Mouse (Mus musculus): Measurements from ENCODE around the gene Cmpk2.
A peak's percentile ranks its signal among the peaks of the same experiment; 100 is the strongest.
"Not testable (repeated sequence)": the region's sequence is repeated elsewhere in the genome, so short reads cannot be mapped to it uniquely, and the experiment has no call there.

Cmpk2 gene

DNA sequence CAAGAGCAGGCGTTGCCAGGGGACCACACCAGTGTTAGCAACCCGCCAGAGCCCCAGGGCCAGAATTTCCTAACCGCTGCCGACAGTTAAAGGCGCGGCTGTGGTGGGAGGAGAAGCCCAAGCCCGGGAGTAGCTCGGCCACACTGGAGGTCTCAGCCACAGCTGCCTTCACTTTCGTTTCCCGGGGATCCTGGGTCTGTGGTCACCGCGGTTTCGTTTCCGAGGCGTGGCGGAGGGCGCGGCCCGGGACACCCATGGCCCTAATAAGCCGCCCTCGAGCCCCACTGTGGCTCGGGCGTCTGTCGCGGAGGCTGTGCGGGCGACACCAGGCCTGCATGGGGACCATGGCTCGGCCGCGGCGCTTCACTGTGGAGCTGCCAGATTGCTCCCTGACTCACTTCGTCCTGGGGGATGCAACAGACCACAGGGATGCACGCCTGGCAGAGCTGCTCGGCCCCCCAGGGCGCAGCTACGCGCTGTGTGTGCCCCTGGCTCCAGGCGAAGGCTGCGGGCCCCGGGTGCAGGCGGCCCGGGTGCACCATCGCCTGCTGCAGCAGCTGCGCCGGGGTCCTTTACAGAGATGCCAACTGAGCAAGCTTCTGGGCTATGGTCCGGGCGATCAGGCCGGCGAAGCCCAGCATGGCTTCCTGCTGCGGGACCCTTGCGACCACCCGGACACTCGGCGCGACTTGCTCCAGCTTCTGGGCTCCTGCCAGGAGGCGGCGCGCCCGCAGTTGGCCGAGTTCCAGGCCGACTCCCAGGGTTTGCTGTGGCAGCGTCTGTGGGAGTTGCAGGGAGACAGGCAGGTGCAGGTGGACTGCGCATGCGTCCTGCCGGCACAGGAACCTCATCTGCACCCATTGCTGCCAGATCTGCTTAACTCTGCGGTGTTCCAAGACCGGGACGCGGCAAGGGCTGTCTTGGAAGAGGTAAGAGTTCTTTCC lies at the start of gene Cmpk2:
Cmpk2 (plus strand) TSS at position 107 of the 944 bp plus-strand sequence.
- peak; percentile 84 for DNase-seq (ENCODE audit: low spot score)

DNA sequence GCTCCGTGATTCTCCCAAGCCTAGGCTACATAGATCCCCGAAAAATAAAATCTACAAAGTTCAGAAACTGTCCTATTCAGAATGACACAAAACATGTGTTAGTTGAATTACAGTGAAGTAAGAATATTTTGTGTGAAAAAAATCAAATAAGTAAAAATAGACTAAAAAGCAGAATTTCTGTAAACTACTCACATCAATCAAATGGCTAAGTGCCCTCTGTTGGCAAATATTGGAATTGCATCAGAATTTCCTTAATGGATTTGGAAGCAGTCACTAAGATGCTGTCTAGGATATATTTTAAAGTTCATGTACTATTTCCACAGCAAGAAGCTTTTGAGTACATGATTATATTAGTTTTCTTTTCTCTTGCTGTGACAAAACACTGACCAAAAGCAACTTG lies 44.2 kb upstream of the Cmpk2 start:
- peak; percentile 56 for DNase-seq (ENCODE audit: low spot score)

DNA sequence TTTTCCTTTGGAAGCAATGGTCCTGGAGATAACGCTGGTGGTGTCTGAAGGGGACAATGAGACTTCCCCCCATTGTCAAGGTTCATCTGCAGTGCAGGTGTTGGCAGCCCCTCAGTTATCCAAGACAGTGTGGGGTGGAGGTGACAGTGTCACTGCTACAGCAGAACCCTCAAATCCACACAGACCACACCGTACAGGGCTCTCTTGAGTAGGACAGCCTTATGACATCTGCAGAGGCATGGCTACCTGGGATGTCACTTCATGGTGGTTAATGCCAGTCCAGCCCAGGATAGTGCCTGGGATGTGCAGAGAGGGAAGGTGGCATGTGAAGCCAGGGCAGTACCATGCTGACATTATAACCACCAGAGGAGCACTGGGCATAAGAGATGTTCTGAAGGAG lies 40.2 kb upstream of the Cmpk2 start:
- not testable (repeated sequence) for DNase-seq (ENCODE audit: low spot score)

DNA sequence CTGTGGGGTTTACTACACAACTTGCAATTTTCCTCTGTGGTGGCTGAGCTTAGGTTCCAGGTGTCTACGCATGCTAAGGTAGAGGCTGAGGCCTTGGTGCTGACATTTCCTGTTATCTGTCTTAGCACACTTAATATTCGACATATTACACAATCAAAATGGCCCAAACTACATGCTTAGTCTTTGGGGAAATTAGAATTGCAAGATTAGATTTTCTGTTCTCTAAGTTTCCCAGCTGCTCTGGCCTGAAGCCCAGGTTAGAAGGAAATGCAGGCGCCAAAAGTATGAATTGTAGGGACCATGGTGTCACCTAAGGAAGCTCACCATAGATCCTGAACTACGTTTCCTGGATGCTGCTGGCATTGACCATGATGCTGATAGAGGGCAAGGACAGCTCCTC lies 32.7 kb upstream of the Cmpk2 start:
- peak; percentile 15 for DNase-seq (ENCODE audit: low spot score)

DNA sequence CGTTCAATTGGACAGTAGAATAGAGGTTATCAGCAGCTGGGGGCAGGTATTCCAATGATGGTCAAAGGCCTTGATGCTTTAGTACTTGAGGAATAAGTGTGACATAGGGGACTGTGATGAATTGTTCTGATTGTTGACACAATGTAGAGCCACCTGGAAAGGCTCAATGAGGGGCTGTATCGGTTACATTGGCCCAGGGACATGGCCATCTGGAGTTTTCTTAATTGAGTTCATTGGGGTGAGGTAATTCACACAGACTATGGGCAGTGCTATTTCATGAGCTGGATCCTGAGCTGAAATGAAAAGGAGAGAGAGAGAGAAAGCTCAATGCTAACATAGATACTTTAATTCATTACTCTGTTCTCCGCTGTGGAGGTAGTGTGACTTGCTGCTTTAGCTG lies 31.1 kb upstream of the Cmpk2 start:
- no peak for DNase-seq (ENCODE audit: low spot score)

DNA sequence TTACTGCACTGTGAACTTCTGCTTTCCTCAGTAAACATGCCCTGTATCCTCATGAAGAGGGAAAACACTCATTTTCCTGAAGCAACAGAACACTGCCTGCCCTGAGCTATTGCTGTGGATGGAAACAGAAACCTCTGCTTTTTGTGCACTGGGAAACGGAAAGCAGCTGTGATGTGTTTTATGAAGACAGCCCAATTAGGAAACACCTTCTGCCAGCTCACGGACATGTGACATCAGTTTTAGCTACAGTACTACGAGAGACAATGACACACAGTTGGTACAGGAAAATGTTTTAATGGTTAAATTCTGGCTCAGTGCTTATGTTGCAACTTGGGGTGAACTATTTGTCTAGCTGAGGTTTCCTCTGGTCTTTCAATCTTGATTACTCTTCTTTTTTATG lies 29.6 kb upstream of the Cmpk2 start:
- no peak for DNase-seq (ENCODE audit: low spot score)

DNA sequence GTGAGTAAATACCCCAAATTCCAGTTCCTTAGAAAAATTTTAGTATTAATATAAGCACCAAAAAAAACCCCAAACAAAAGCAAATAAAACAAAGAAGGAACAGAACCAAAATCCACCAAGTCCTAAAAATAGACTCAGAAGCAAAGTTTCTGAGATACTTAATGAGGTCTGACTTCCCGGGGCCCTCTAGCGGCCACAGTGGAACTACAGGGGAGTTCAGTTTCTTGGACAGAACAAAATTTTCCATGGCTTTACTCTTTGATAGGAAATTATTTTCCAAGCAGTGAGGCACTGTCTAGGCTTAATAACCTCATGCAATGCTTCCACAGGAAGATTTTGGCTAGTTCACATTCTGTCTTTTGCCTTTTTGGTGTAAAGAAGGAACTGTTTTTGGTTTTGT lies 24.9 kb upstream of the Cmpk2 start:
- DNase-seq (ENCODE audit: low spot score), result peak; percentile 75

DNA sequence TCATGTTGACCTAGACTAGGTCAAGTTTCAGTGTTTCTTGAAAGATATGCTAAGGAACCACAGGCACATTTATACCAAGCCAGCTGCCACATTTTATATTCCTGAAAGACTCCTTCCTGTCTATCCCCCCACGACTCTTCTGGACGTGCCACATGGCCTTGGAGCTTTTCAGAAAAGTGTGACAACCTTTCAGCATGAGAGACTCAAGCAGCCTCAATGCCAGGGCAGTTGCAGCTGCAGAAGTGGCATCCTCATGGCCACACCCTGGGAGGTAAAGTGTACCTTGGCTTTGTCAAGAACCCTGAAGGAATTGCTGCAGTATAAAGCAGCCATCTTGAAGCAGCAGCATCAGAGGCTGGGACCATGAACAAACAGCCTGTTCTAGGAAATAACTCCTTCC lies 24.5 kb upstream of the Cmpk2 start:
- no peak for DNase-seq (ENCODE audit: low spot score)

DNA sequence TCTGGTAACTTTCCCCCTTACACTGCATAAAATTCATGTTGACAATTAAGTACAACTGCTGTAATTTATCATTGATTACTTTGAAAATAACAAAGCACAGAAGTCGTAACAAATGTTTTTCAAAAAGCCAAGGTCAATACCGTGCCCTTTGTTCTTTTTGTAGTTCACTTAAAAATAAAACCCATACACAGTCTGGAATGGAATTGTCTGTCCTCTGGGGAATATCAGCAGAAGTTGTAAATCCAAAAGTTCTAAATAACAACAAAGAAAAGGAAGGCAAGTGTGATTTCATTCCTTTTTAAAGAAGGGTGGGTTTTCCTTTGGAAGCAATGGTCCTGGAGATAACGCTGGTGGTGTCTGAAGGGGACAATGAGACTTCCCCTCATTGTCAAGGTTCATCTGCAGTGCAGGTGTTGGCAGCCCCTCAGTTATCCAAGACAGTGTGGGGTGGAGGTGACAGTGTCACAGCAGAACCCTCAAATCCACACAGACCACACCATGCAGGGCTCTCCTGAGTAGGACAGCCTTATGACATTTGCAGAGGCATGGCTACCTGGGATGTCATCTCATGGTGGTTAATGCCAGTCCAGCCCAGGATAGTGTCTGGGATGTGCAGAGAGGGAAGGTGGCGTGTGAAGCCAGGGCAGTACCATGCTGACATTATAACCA lies 22.5 kb upstream of the Cmpk2 start:
- DNase-seq (ENCODE audit: low spot score), result no peak

DNA sequence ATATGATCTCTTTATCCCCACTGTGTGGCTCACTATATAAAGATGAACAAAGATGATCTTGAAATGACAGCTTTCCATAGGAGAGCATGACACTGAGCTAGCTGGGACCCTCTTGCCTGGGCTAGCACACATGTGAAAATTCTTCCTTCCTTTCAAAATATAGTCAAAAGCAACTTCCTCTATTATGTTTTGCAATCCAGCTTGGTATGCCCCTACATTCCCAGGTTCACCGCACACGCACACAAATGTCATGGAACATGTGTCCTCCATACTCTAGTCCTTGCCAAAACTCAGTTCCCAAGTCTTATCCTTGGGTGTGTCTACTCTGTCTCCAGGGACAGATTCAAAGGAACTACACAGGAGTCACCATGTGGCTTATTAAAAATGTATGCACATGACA lies 19.5 kb upstream of the Cmpk2 start:
- DNase-seq (ENCODE audit: low spot score), result no peak

DNA sequence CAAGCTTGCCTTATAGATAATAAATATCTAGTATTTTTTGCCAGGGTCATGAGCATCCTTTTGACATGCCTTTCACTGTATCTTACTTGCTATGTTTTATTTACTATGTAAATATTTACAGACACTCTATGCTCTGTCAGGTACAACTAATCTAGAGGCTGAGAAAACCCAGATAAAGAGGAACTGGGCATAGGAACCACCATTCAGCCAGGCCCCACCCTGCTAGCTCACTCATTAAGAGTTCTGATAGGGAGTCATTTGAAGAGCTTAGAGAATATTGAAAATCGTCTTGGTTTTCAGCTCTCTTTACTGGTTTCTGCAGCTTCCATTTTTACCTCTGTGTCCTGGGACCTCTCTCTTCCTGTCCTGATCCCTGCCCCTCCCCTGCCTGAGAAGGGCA lies 17.9 kb upstream of the Cmpk2 start:
- DNase-seq (ENCODE audit: low spot score), result no peak

DNA sequence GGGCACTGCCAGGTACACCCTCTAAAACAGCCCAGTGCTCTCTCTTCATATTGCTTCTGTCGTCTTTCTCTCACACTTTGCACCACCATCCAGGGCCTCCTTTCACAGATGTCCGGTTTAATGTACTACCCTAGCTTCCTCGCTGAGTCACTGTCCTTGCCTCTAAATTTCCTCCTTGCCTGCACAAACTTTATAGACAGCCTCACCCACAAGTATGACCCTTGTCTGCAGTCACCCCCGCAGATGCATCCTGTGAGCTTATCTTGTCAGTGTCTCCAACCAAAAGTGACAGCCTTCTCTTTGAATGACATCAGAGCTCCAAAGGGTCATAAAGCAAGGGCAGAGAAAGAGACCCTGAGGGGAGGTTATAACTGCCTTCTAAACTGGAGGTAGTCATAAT lies 16.1 kb upstream of the Cmpk2 start:
- DNase-seq (ENCODE audit: low spot score), result no peak

DNA sequence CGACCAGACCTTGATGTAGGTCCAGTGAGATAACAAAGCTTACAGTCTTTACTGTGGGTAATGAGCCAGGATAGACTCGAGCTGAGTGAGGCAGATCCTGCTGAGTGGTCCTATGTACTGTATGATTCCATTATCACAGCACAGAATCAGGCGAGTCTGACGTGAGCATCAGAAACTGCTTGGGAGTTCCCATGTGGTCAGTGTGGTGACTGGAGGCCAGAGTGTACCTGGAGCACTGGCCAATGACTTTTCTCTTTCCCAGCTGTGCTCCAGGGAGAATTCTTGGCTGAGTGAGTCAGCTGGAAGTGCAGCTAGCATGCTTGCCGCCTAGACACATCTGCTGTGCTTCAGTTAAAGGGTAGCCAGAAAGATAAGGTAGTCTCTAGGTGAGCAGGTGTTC lies 14.3 kb upstream of the Cmpk2 start:
- DNase-seq (ENCODE audit: low spot score), result no peak

DNA sequence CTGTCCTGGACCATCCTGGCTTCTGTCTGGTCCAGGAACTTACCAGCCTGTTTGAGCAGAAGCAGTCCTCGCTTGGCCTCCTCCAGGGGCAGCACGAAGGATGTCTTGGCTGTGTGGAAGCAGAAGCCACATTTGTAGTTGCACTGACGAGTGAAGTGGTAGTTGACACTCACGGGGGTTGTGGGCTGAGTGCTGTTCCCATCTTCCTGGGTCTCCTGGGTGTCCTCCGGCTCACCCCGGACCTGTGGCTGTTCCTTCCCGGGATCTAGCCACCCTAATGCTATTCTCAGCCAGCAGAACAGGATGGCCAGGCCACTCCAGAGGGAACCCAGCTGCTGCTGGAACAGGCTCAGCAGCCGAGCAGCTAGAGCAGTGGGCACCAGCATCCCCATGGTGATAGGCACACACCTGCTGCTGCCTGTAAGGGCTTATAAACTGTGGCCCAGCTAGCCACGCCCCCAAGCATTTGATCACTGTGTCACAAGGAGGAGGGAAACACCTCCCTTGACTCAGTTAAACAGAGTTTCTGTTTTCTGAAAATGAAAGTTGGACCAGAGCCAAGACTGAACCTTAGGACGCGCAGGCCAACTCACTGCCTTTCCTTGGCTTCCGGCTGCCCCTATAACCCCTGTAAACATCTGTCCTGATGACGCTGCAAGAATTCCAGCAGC lies 12.8 kb upstream of the Cmpk2 start, which contains the start of gene Rsad2:
Rsad2 (minus strand) TSS at position 425 of the 671 bp plus-strand sequence.
- DNase-seq (ENCODE audit: low spot score), result peak; percentile 84

DNA sequence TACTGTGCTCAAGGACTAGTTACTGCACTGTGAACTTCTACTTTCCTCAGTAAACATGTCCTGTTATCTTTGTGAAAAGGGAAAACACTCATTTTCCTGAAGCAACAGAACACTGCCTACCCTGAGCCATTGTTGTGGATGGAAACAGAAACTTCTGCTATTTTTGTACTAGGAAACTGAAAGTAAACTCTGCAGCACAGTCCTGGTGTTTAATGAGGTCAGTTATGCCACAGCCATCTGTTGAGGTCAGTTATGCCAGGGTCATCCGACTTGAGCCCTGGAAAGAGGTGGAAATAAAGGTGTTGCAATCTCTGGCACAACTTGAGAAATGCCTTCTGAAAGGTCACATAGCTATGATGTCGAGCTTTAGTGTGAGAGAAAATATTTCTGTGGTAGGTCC lies 8.9 kb upstream of the Cmpk2 start:
- peak; percentile 66 for DNase-seq (ENCODE audit: low spot score)

DNA sequence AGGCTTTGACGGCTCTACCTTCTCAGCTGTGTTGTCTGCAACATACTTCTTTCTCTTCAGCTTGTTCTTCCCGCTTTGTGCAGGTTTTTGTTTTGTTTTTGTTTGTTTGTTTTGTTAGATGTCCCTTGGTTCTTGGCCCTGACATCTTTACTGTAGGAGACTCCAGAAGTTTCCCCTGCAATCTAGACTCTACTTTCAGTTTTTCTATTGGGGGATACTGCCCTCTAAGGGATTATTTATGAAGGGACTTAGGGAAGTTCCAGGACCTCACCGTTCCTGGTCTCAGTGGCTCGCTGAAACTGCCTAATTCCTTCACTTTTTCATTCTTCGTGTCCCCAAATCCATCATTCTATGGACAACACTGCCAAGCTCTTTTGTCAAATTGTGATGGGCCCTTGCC lies 3.4 kb upstream of the Cmpk2 start:
- DNase-seq (ENCODE audit: low spot score), result no peak

DNA sequence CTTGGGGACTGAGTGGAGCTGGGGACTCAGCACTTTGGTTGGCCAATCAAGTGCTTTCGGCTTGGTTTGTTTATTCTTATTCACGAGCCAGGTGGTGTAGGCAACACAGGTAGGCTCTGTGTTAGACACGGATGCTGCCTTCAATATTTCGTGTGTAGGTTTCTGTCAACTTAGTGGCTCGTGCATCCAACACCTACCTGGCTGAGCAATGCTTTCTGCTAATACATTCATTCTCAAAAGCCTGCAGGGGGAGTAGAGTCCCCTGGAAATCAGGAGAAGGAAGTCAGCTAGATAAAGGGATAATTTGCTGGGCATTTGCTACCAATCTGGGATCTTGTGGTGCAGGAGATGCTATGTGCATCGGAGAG lies 1.0 kb downstream of the Cmpk2 start:
- DNase-seq (ENCODE audit: low spot score), result no peak

DNA sequence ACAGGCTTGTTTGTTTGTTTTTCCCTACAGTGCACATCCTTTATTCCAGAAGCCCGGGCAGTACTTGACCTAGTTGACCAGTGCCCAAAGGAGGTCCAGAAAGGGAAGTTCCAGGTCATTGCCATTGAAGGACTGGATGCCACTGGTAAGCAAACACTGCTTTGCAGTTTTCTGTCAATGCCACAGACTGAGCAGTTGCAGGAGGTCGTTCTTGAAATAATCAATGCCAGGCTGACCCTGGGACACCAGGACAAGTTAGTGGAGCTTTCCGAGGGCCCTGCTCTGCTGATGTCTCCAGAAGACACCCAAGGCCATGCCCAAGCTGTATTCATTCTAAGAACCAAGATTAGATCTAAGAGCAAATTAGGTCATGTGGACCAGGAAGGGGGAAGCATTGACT lies 2.4 kb downstream of the Cmpk2 start:
- no peak for DNase-seq (ENCODE audit: low spot score)

DNA sequence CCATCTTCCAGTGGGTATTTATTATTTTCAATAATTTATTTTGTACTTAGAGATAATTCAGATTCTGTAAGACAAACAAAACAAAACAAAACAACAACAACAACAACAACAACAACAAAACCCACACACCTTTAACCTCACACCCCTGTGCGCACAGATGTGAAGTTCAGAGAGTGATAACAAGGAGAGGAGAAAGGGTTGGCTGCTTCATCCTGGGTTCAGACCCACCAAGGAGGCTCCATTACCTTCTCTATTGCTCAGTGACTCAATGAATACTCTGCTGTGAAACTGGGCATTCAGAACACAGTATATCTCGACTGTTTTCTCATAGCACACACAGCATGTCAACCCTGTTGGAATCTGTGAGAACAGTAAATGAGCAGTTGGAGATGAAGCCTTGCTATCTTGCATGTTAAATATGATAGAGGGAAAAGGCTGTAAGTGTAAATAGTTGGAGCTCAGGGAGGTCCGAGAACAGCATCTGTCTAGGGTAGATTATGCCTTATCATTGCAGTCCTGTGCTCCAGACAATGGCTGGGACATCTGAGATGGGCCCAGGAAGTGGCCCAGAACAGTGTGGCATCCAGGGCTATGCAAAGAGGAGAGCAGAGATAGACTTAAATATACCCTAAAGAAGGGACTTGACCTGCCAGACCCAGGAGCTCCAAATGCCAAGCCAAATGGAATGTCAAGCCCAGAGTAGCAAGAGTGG lies 3.9 kb downstream of the Cmpk2 start:
- DNase-seq (ENCODE audit: low spot score), result no peak

DNA sequence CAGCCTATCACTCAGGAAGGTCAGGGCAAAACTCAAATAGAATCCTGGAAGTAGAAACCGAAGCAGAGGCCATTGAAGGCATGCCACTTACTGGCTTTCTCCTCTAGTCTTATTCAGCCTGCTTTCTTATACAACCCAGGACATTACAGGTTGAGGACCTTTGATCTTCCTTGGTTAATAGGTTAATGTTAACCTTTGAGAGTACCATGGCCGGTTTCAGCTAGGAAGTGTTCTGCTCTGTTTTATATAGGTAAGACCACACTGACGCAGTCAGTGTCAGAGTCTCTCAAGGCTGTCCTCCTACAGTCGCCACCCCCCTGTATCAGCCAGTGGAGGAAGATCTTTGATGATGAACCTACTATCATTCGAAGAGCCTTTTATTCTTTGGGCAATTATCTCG lies 4.7 kb downstream of the Cmpk2 start:
- no peak for DNase-seq (ENCODE audit: low spot score)

DNA sequence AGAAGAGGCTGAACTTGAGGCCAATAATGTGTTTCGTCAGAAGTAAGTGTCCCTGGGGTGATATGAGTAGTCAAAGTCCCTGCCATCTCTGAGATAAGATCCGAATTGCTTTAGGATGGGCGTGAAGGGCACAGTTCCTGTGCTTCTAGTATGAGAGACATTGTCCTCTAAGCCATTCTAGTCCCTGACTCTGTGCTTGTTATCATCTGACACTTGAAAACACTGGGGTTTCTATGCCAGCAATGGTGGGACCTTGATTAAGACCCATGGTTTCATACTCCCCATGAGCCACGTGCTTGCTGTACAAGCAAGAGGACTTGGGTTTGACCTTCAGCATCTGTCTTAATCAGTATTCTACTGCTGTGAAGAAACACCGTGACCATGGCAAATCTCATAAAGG lies 8.2 kb downstream of the Cmpk2 start:
- no peak for DNase-seq (ENCODE audit: low spot score)
